Mouse (Mus musculus) embryo, embryonic 9.5 days (tissue): ENCODE data around the gene Bfsp2.

ENCODE experiments used
- DNase-seq: peaks from one replicate; pipeline ENCODE4 v3.0.0-alpha.2; 2017; ENCODE audit errors: extremely low spot score

Gene Bfsp2

GRCm38 (mm10) chr9:103383576-103383975, 96.6 kb downstream of the Bfsp2 start:
- no peak for DNase-seq

GRCm38 (mm10) chr9:103382989-103383388, 97.2 kb downstream of the Bfsp2 start:
- no peak for DNase-seq

- no peak for DNase-seq
Observed at GRCm38 (mm10) chr9:103380566-103380965, 99.7 kb downstream of the Bfsp2 start.

- no peak for DNase-seq
Observed at GRCm38 (mm10) chr9:103379199-103379598, 101.0 kb downstream of the Bfsp2 start.

- no peak for DNase-seq
Observed at GRCm38 (mm10) chr9:103378686-103379085, 101.5 kb downstream of the Bfsp2 start.

- no peak for DNase-seq
Observed at GRCm38 (mm10) chr9:103376346-103377320, 103.6 kb downstream of the Bfsp2 start.
